In the genomic region with DNA sequence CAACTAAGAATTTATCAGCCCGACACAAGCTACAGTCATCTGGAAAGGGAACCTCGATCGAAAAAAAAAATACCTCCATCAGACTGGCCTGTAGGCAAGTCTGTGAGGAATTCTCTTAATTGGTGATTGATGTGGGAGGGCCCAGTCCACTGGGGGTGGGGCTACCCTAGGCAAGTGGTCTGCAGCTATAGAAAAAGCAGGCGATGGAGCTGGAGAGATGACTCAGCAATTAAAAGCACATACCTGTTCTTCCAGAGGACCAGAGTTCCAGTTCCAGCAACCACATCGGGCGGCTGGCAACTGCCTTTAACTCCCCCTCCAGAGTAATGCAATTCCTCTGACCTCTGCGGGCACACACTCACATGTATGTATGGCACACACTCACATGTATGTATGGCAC, we compare ENCODE assay signal across 34 mouse cellular contexts. TPM values are rescaled to one million over a fixed set of nuclear protein-coding genes. Genes with fewer than 3 reads are reported as not detected.
DNase-seq lines count a peak whose midpoint lies in the region; ATAC-seq and TF ChIP-seq lines count a peak whose summit lies in the region.
"Had no signal": no experiment of that assay in that cellular context is flagged by ENCODE, and none has a peak within 500 bp of the region (broad histone marks: within the 10 kb centered on the region; RNA-seq: fewer than 3 reads in every experiment).

No protein-coding gene starts in this region.

- H3K4me2 ChIP-seq in liver, embryonic 12.5 days: no peak overlapping the region
- H3K4me2 ChIP-seq: embryonic facial prominence, embryonic 12.5 days; embryonic facial prominence, embryonic 15.5 days; heart, embryonic 13.5 days; hindbrain, embryonic 14.5 days had no signal

- H3K9ac ChIP-seq in liver, embryonic 12.5 days: no peak overlapping the region
- H3K9ac ChIP-seq: embryonic facial prominence, embryonic 12.5 days; embryonic facial prominence, embryonic 15.5 days; forebrain, postnatal 0 days; heart, embryonic 13.5 days; hindbrain, embryonic 14.5 days had no signal

- WGBS in liver, embryonic 12.5 days (ENCODE audit: insufficient replicate concordance): 63% methylated on average over 7 of the region's 7 CpGs

- H3K4me1 ChIP-seq in G1E (ENCODE audit: insufficient read depth, low read depth, low read length): 0 out of 2 replicates have a peak, but pooled peaks cover 6% of the 10 kb centered on the region
- H3K4me1 ChIP-seq in liver, embryonic 12.5 days: no peaks in the 10 kb centered on the region
- H3K4me1 ChIP-seq: embryonic facial prominence, embryonic 12.5 days had no signal

- DNase-seq in ES-CJ7 (ENCODE audit: low read depth, low spot score) (peak; percentile 56), G1E (ENCODE audit: low spot score) (no peak), MN1 (ENCODE audit: low spot score) (peak; percentile 42), ZHBTc4 (ENCODE audit: low read depth, low spot score) (peak; percentile 71)
- no peak for DNase-seq in testis, postnatal 10 days (ENCODE audit: low spot score)
- DNase-seq in adrenal gland, postnatal 4 days (ENCODE audit: low spot score in 2 of 2): no peak
- DNase-seq: adrenal gland, adult 8-10 months; adrenal gland, postnatal 25 days; cerebellum, adult 11-12 months; cerebellum, adult 9-11 months; cerebellum, postnatal 25 days; forebrain, postnatal 0 days; gastrocnemius, postnatal 10 days; gastrocnemius, postnatal 36 days; heart, adult 2 months; heart, postnatal 14 days; heart, postnatal 4 days; kidney, adult 2 months had no signal

- no peaks in the 10 kb centered on the region for H3K36me3 ChIP-seq in G1E (replicated peaks)
- H3K36me3 ChIP-seq in liver, embryonic 12.5 days: no peaks in the 10 kb centered on the region
- H3K36me3 ChIP-seq: embryonic facial prominence, embryonic 12.5 days; embryonic facial prominence, embryonic 15.5 days; heart, embryonic 10.5 days; heart, embryonic 13.5 days had no signal

- H3K9me3 ChIP-seq in G1E (replicated peaks): no peaks in the 10 kb centered on the region
- no peaks in the 10 kb centered on the region for H3K9me3 ChIP-seq in liver, embryonic 12.5 days (replicated peaks)
- H3K9me3 ChIP-seq: embryonic facial prominence, embryonic 12.5 days; embryonic facial prominence, embryonic 15.5 days; heart, embryonic 10.5 days; heart, embryonic 13.5 days had no signal

- no peak overlapping the region for H3K4me3 ChIP-seq in G1E (ENCODE audit: low read depth, low read length)
- no peak overlapping the region for H3K4me3 ChIP-seq in liver, embryonic 12.5 days
- H3K4me3 ChIP-seq: embryonic facial prominence, embryonic 12.5 days; embryonic facial prominence, embryonic 15.5 days; heart, adult 2 months; heart, embryonic 10.5 days; heart, embryonic 13.5 days had no signal

- TF ChIP-seq CTCF in G1E (IDR thresholded peaks at IDR 0.05; ENCODE audit: low read depth, low read length): no peak

- H3K27ac ChIP-seq in liver, embryonic 12.5 days: no peak overlapping the region
- H3K27ac ChIP-seq: embryonic facial prominence, embryonic 12.5 days; embryonic facial prominence, embryonic 15.5 days; heart, adult 2 months; heart, embryonic 10.5 days; hindbrain, embryonic 14.5 days; hindbrain, postnatal 0 days had no signal

- H3K27me3 ChIP-seq in G1E (ENCODE audit: insufficient read depth, low read length): peaks cover 6% of the 10 kb centered on the region; the same call in 1 of the 2 replicates
- peaks cover 25% of the 10 kb centered on the region for H3K27me3 ChIP-seq in liver, embryonic 12.5 days (replicated peaks)
- H3K27me3 ChIP-seq: embryonic facial prominence, embryonic 12.5 days; embryonic facial prominence, embryonic 15.5 days; Patski had no signal

- ATAC-seq in G1E (ENCODE audit: extremely low read depth, insufficient number of reproducible peaks, low FRiP score, poor library complexity, severe bottlenecking): peak; percentile 22; the same call in 1 of the 2 replicates
- ATAC-seq in liver, embryonic 12.5 days: no peak
- ATAC-seq: activated CD4-positive, CD25-positive, alpha-beta regulatory T cell, adult 4 months; CD4-positive, CD25-positive, alpha-beta regulatory T cell, adult 4 months; forebrain, embryonic 14.5 days; forebrain, postnatal 0 days; hindbrain, postnatal 0 days; inflammation-experienced regulatory T-cells, adult 6 months; intestine, postnatal 0 days; Patski had no signal

RNA-seq across cellular contexts. Expression of a gene that starts 7.5 kb away (rescaled TPM):
- total RNA-seq in G1E (2014; fragmentation: Nextera tagmentation) (not detected in 2 replicates), G1E (2017) (0.06 TPM in 1 of 2 replicates, not detected in the other)
- not detected in 2 replicates for polyA plus RNA-seq in G1E (2012)
- polyA plus RNA-seq in liver, embryonic 12.5 days (2016; fragmentation: Nextera tagmentation; extraction: Ambion mirVana): 0.04 and 0.08 TPM in 2 replicates
- 1 to 10 TPM; 1.2 to 2.0 TPM for total RNA-seq in adrenal gland, postnatal 4 days (2021)
- total RNA-seq: common myeloid progenitor, adult 5-6 weeks; gastrocnemius, adult 18-20 months; gastrocnemius, postnatal 36 days had no signal
- polyA plus RNA-seq: C2C12 had no signal

RNA-seq across cellular contexts. Expression of a gene that starts 51.9 kb away (rescaled TPM):
- total RNA-seq in G1E (2014; fragmentation: Nextera tagmentation): 51.8 and 64.9 TPM in 2 replicates
- total RNA-seq in G1E (2017): 22.7 and 27.0 TPM in 2 replicates
- polyA plus RNA-seq in G1E (2012): 12.5 and 14.7 TPM in 2 replicates
- 10.0 and 10.8 TPM in 2 replicates for polyA plus RNA-seq in liver, embryonic 12.5 days (2016; fragmentation: Nextera tagmentation; extraction: Ambion mirVana)
- 10 to 100 TPM; 51.2 to 58.2 TPM for total RNA-seq in adrenal gland, postnatal 4 days (2021)

RNA-seq across cellular contexts. Expression of a gene that starts 54.4 kb away (rescaled TPM):
- total RNA-seq in G1E (2014; fragmentation: Nextera tagmentation): 1.6 and 4.2 TPM in 2 replicates
- 1.9 and 3.4 TPM in 2 replicates for total RNA-seq in G1E (2017)
- 5.3 and 8.9 TPM in 2 replicates for polyA plus RNA-seq in G1E (2012)
- polyA plus RNA-seq in liver, embryonic 12.5 days (2016; fragmentation: Nextera tagmentation; extraction: Ambion mirVana): 1.1 and 1.2 TPM in 2 replicates
- total RNA-seq in adrenal gland, postnatal 4 days (2021): 10 to 100 TPM in 1 of 2 experiments, 1 to 10 TPM in 1; 9.7 to 10.2 TPM

Comparison
In these comparisons a context has a peak if more than half of its experiments do, and no peak if none do; other contexts are left out.
1. DNase-seq: peak in ES-CJ7 (single experiment), MN1 (single experiment) and ZHBTc4 (single experiment); none in G1E (single experiment), testis, postnatal 10 days (single experiment) and adrenal gland, postnatal 4 days (0 of 2).